Mouse (Mus musculus): ENCODE measurements around the gene Plscr1.
A peak's percentile ranks its signal among the peaks of the same experiment; 100 is the strongest.

Gene Plscr1

GRCm38 (mm10) chr9:92249447-92249852, at the start of gene Plscr1:
TSS of gene Plscr1 (plus strand) at chr9:92249750.
- no peak for DNase-seq

GRCm38 (mm10) chr9:92204397-92204796, 45.2 kb upstream of the Plscr1 start:
- DNase-seq = no peak

DNA sequence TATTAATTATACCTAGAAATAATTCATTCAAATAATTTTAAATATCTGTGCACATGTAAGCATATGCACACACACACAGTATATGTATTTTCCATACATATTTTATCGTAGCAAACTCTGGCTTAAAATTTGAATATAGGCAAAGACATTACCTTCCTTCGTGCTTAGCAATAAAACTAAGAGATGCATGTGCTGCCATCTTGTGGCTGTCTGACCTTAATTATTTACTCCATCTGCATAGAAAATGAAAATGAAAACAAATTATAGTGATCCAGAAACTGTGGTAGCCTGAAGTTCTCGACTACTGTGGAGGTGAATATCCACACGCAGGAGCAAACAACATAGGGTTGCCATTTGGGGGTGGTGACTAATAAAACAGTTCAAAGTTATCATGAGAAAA, 42.2 kb upstream of the Plscr1 start:
- peak; percentile 26 to 60 for DNase-seq

DNA sequence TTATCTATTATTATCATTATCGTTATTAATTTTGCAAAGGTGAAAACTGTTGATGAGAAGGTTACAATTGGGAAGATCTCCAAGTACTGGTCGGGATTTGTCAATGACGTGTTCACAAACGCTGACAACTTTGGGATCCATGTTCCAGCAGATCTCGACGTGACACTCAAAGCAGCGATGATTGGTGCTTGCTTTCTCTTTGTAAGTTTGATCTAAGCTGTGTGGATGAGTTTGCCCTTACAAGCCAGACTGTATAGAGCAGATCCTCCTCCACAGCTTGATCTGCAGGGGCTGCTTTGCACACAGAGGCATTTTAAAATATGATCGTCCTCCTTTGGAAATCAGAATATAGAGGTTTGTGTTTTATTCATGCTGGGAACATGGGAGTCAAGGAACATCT, 41.8 kb upstream of the Plscr1 start:
- no peak for DNase-seq

GRCm38 (mm10) chr9:92209850-92210249, 39.7 kb upstream of the Plscr1 start:
- no peak for DNase-seq

DNA sequence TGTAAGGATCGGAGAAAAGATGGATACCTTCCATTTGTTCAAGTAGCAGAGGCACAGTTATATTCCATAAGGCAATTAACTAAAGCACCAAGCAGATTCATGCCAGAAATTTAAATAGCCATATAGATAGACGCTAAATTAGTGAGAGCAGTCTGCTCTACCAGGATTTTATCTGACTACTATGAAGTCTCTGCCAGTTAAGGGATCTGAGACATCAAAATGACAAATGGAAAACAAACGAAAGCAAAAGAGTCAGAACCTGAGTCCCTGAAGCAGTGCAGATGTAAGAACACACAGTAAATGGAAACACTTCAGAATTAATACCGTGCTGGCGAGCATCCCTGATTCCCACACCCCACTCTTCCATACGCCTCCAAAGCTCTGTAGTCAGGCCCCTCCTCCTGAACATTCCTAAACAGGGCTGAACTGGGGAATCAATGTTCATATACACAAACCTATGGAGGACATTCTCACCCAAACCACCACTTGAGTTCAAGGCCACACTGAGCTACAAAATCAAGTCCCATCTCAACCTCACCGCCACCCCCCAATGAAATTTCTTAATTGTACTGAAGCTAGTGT, 39.1 kb upstream of the Plscr1 start:
- DNase-seq = no peak

DNA sequence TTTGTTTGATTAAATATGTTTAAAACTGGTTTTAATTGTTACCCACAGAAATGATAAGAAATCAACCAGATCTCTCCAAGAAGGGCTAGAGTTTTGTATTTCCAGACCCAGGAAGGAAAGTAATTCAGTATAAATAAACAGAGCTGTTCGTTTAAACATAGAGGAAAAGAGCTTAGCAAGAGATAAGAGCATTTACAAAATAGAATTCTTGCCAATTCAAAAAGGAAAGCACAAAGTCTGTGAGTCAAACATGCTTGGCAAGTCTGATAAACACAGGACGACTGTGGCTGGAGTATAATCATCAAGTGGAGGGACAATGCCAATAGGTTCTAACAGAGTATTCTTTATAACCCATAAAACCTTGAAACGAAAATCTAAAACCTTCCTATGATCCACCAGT, 38.5 kb upstream of the Plscr1 start:
- no peak for DNase-seq

DNA sequence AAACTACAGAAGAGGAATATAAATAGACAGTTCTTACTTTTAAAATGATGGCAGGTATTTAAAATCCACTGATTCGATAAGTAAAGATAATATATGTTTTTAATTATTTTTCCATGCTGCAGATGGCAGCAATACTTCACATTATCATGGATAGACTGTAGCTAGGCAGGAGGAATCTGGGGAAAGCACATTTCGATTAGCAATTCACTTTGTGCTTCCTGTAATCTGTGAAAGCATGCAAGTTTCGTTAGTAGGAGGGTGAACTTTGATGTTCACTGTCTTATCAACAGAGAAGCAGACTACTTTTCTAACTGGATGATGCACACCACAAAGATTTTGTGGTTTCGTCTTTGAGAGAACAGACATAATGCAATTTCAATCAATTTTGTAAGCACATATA, 32.1 kb upstream of the Plscr1 start:
- DNase-seq = peak in 1 of 2 experiments; percentile 13

DNA sequence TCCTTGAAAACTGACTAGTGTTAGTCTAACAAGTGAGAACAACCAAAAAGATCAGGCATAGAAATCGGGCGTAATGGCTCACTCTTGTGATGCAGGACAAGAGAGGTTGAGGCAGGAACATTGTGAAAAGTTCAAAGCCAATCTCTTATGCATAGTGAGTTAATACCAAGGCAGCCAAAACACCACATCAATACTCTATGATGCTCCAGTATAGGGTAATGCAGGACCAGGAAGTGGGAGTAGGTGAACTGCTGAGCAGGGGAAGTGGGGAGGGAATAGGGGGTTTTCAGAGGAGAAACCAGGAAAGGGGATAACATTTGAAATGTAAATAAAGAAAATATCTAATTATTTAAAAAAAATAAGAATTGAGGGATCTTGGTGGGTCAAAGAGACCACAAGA, 31.7 kb upstream of the Plscr1 start:
- no peak for DNase-seq

- DNase-seq = no peak
These were observed 29.4 kb upstream of the Plscr1 start for GRCm38 (mm10) chr9:92220151-92220550.

DNA sequence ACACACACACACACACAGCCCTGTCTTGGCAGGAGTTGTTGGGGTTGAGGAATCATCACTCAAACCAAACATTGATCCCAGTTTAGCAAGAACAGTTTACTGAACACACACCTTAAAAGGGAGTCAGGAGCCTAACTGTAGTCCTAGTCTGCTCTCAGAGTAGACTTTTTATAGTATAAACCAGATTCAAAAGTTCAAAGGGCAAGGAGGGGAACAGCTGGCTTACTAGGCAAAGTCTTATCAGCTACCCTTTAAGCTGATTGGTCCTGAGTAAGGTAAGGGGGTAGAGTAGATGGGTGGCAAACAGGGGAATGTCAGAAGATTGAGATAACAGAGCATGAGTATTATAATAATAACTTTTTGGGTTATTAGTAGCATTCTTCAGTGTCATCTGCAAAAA, 28.1 kb upstream of the Plscr1 start:
- DNase-seq = no peak

DNA sequence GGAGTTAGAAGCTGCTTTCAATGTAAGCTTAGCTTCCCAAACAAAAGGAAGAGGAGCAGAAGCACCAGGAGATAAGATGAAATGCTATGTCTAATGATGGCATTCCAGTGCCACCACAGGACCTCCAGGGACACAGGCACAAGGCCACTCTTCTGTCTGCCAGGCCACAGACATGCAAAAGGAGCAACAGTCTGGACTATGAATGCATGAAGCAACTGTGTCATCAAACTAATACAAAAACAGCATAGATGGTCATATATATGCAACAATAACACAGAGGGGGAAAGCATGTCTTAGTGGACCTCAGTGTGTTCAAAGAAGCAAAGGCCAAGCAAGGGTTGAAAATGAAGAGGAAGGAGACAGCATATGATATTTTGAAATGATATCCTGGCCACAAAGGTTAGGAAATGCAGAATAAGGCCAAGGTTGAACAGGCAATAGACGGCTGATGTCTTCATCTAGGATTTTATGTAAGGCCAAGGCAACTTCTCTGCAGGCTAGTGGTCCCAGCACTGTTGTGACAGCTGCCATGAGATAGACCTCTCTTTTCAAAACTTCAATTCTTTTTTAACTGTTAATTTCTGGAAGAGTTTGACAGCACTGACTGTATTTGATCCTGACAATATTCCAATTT, 24.8 kb upstream of the Plscr1 start:
- DNase-seq = no peak

GRCm38 (mm10) chr9:92226127-92226655, 23.4 kb upstream of the Plscr1 start:
- no peak for DNase-seq

DNA sequence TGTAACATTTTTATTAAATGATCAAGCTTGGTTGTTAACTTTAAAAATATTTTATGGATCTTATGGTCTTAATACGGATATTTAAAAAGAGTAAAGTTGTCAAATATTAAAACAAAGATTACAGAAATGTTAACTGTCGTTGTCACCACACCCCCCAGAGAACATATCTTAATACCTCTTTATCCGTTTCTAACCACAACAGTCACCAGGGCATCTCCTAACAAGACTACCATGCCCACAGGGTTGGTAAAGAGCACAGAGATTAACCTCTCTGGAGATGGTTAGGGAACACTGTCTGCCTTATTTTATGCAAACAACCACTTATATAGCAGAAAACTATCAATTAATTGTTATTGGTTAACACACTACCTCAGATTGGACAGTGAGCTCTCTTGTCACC, 22.8 kb upstream of the Plscr1 start:
- DNase-seq = no peak

- no peak for DNase-seq
These were observed 20.4 kb upstream of the Plscr1 start for GRCm38 (mm10) chr9:92228867-92229832.

DNA sequence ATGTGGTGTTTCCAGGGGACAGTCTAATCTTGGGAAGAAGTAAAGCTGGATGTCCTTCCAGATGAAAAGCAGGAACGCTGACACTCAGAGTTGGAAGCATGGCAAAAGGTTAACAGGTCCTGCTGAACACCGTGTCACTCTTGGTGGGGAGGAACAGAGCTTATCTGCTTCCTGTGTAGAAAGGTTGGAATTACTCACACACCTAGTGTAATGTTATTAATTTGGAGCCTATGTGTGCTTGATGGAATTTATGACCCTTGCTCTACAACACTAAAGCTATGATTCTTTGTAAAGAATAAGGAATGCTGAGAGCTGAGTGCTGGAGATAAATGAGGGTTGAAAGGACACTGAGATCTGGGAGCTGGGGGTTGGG, 19.7 kb upstream of the Plscr1 start:
- DNase-seq = no peak

GRCm38 (mm10) chr9:92234901-92235458, 14.6 kb upstream of the Plscr1 start:
- DNase-seq = no peak

DNA sequence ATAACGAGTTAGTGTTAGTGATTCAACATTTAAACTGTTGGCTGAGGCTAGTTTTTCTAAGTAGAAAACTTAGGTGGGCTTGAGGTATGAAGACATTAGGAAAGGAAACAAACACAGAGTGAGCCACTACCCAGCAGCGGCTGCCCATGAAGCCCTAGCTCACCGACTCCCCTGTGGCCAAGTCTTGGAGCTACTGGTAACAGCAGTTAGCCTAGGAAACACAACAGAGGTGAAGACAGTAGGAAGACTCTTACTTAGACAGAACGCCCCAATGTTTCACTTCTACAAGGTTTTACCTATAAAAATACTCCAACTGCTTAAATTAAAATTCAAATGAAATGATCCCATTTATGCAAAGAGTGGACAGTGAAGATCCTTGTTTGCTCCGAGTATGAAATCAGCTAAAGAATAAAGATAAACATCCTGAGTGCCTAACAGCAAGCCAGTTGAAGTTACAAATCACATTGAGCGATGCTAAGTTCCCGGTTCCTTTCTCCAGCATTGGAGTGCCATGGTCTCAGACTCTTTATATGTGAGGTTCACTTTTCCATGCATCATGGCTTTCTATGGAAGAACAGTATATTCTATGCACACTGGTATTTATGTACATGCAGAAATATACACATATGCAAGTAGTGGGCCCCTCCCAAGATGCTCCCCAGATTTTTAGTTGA, 640 bp upstream of the Plscr1 start:
- no peak for DNase-seq

DNA sequence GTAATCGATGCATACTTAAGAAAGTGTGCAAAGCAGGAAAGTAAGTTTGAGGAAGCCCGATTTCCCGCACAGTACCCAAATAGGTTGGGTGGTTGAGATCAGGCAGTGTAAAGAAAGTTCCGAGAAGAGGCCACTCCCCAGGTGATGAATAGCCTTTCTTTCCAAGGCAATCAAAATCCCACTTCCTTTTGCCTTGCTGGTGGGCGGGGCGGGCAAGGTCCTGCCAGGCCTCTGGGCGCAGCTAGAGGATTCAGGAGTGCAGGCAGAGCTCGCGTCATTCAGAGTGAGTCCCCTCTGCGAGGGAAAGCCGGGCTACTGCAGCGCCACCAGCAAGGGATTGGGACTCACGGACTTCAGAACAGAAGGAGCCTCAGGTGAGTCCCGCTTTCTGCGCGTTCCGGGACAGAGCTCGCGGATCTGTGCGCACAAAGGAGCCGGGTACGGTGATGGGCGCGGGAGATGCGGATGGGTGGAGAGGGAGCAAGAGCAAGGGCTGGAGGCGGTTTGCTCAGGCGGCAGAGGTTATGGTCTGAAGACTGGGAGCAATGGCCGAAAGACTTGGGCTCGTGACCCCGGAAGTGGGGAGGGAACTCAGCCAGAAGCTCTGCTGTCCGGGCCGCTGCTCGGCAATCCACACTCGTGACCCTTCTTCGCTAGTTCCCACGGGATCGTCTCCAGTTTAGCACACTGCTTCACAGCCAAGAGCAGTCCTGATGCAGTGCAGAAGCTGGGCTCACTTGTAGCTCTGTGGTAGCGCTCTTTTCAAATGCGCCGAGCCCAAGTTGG, 630 bp downstream of the Plscr1 start:
- DNase-seq = peak; percentile 91 to 92

DNA sequence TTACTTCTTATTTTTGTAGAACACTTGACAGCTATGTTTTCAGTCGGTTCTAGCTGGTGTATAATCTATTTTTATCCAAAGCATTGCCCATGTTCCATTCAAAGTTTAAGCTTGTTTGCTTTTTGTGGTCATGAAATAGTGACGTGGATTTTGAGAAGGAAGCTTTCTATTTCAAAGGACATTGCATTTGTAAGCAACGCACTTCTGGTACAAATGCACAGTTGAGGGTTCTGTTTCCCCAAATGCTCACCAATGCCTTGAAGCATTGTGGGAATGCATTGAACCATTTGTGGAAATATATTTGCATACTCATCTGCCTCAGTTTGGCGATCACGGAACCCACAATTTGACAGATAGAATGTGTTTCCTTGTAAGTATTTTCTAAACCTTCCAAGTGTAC, 3.2 kb downstream of the Plscr1 start:
- no peak for DNase-seq

DNA sequence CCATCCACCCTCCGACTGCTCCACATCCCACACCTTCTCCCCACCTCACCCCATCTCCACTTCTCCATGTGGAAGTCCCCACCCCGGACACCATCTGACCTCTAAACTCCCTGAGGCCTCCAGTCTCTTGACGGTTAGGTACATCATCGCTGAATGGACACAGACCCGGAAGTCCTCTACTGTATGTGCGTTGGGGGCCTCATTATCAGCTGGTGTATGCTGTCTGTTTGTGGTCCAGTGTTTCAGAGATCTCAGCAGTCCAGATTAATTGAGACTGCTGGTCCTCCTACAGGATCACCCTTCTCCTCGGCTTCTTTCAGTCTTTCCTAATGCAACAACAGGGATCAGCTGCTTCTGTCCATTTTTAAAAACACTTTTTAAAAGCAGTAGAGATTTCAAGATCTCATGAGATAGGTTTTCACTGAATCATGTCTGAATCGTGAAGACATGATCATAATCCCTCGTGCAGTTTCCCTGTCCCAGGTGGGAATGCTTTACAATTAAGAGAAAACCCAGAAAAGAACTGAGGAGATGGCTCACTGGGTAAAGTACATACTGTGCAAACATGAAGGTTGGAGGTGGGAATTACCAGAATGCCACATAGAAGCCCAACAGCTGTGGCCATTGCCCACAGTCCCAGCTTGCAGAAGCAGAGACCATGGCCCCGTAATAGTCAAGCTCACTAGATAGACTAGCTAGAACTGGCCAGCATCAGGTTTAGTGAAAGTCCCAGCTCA, 4.2 kb downstream of the Plscr1 start:
- no peak for DNase-seq
